Mouse (Mus musculus): ENCODE measurements around the gene Mapk12. TPM values are rescaled to one million over a fixed set of nuclear protein-coding genes. Genes with fewer than 3 reads are reported as not detected.
A peak's percentile ranks its signal among the peaks of the same experiment; 100 is the strongest.

Mapk12 gene
- polyA plus RNA-seq, 1 experiment from 2014 or later, result 11.4 TPM

DNA sequence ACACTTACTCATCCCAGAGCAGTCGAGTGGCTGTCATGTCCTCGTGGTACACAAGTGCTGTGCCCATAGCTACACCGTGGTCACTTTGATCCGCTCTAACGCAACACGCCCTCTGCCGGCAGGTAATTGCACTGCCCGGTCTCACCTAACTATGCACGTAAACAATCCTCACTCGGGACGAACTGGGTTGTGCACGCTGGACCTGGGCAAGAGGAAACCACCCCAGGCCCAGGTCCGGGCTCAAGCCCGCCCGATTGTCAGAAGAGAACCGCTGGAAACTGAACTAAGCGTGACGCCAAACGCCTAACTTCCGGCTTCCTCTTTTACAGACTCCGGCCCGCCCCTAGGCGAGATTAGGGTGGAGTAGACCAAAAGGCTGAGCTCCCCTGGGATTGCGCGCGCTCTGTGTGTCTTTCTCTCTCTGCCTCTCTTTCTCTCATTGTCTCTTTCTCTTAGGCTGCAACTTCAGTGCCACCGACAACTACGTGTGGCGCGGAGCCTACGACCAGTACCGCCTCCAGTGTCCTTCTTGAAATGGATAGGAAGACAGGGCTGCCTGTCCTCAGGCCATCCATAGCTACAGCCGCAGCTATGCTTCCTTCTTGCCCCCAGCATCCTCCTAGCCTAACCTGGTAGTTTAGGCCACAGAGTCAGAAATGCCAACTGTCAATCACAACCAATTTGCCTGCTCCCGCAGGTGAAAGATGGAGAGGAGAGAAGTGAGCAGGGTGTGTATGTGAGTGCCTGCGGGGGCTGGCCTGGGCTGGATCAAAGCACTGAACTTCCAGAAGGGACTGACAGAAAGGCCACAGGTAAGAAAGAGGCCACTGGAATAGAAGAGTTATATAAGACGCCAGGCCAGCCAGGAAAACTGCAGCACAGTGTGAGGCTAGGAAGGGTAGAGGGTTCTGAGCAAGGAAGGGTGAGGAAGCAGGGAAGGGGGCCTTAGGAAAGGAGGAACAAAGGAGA, 11.8 kb downstream of the Mapk12 start, which contains the start of gene Hdac10:
TSS of gene Hdac10 (minus strand) at position 319 of the 969 bp plus-strand sequence.
- H3K27me3 ChIP-seq, result no peaks in the 10 kb centered on the region
- no peaks in the 10 kb centered on the region for H3K9me3 ChIP-seq (replicated peaks)
- peaks cover 9% of the 10 kb centered on the region; the same call in 1 of the 2 replicates for H3K36me3 ChIP-seq
- H3K4me3 ChIP-seq, result peak within 1 kb of the TSS; percentile 52
- 3% methylated on average over 36 of the region's 36 CpGs for WGBS
- peaks cover 21% of the 10 kb centered on the region for H3K4me1 ChIP-seq
- H3K4me2 ChIP-seq (replicated peaks), result peak within 1 kb of the TSS; percentile 78
- H3K27ac ChIP-seq, result peak within 1 kb of the TSS; percentile 67
- H3K9ac ChIP-seq, result peak within 1 kb of the TSS; percentile 74
- ATAC-seq (ENCODE audit: low FRiP score), result peak; percentile 83

GRCm38 (mm10) chr15:89127364-89127940, 13.1 kb downstream of the Mapk12 start:
- Histone ChIP-seq H3K4me2 (replicated peaks) (peak overlapping the region; percentile 78), H3K4me3 (peak overlapping the region; percentile 52), H3K4me1 (peaks cover 26% of the 10 kb centered on the region), H3K27me3 (no peaks in the 10 kb centered on the region), H3K27ac (no peak overlapping the region), H3K9me3 (replicated peaks) (no peaks in the 10 kb centered on the region), H3K36me3 (peaks cover 9% of the 10 kb centered on the region; the same call in 1 of the 2 replicates), H3K9ac (peak overlapping the region; percentile 74)
- WGBS, result 91% methylated on average over 8 of the region's 8 CpGs
- ATAC-seq (ENCODE audit: low FRiP score), result no peak

DNA sequence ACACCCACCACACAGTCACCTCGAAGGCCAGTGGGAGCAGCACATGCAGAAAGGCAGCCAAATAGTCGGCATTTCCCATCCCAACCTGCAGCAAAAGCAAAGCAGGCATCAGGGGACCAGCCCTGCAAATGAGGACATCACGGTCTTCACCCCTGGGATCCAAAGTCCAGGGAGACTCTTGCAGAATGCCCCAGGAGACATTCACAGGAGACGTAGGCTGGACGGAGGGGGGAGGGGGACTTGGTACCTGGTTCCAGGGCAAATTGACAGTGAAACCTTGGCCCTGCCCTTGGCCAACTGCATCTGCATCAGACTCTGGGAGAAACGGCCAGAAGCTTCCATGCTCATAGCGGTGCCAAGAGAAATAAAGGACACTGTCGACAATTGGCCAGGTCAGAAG, 13.9 kb downstream of the Mapk12 start:
- ATAC-seq (ENCODE audit: low FRiP score), result no peak
- H3K4me2 ChIP-seq (replicated peaks), result no peak overlapping the region
- H3K27ac ChIP-seq, result no peak overlapping the region
- H3K36me3 ChIP-seq, result peaks cover 9% of the 10 kb centered on the region; the same call in 1 of the 2 replicates
- H3K4me1 ChIP-seq, result peaks cover 34% of the 10 kb centered on the region
- H3K4me3 ChIP-seq, result no peak overlapping the region
- H3K27me3 ChIP-seq, result no peaks in the 10 kb centered on the region
- 91% methylated on average over 8 of the region's 8 CpGs for WGBS
- H3K9me3 ChIP-seq (replicated peaks), result no peaks in the 10 kb centered on the region
- no peak overlapping the region for H3K9ac ChIP-seq

DNA sequence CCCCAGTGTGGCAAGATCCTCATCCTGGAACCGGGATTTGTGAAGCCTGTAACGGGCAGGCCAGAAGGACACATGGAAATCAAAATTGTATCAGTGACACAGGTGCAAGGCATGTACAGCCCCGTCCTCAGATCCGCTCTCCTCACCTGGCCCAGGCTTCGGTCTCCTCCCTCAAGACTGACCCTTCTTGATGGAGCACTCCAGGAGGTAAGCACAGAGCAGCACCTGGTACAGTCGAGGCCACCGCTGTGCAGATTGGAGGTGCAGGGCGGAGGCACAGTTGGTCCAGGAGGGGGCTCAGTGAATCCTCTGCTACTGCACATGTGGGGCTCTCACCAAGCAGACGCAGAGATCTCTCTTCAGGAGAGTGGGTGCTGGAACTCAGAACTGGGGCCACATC, 15.2 kb downstream of the Mapk12 start:
- ATAC-seq (ENCODE audit: low FRiP score), result no peak
- Histone ChIP-seq H3K4me2 (replicated peaks) (no peak overlapping the region), H3K9me3 (replicated peaks) (no peaks in the 10 kb centered on the region), H3K4me1 (peaks cover 46% of the 10 kb centered on the region), H3K27me3 (no peaks in the 10 kb centered on the region), H3K36me3 (peaks cover 9% of the 10 kb centered on the region; the same call in 1 of the 2 replicates), H3K27ac (no peak overlapping the region), H3K9ac (no peak overlapping the region), H3K4me3 (no peak overlapping the region)
- 96% methylated on average over 9 of the region's 9 CpGs for WGBS

GRCm38 (mm10) chr15:89124312-89124711, 16.2 kb downstream of the Mapk12 start:
- Histone ChIP-seq H3K27me3 (no peaks in the 10 kb centered on the region), H3K4me1 (peaks cover 51% of the 10 kb centered on the region), H3K4me2 (replicated peaks) (peak overlapping the region; percentile 95; the same call in 1 of the 2 replicates), H3K9ac (no peak overlapping the region), H3K9me3 (replicated peaks) (no peaks in the 10 kb centered on the region), H3K36me3 (peaks cover 14% of the 10 kb centered on the region; the same call in 1 of the 2 replicates), H3K4me3 (no peak overlapping the region), H3K27ac (no peak overlapping the region)
- WGBS, result 95% methylated on average over 3 of the region's 3 CpGs
- no peak for ATAC-seq (ENCODE audit: low FRiP score)

DNA sequence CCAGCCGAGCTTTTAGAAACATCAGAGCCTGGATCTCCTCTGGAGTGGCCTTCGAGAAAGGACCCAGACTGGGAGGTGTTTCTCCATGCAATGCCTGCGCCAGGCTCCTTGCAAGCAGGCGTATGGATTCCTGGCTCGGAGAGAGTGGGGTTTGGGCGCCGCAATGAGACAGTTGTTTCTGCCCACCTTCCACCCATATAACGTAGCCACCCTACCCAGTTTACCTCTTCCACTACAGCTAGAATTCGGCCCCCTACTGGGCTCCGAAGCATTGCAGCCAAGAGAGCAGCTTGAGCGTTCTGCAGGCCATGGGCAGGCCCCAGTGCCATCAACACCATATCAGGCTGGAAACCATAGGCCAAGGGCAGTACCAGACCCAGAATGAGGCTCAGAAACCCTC, 16.9 kb downstream of the Mapk12 start:
- Histone ChIP-seq H3K36me3 (peaks cover 14% of the 10 kb centered on the region; the same call in 1 of the 2 replicates), H3K4me1 (peaks cover 47% of the 10 kb centered on the region), H3K27me3 (no peaks in the 10 kb centered on the region), H3K27ac (peak overlapping the region; percentile 83), H3K9ac (peak overlapping the region; percentile 82), H3K4me3 (peak overlapping the region; percentile 91), H3K4me2 (replicated peaks) (peak overlapping the region; percentile 95), H3K9me3 (replicated peaks) (no peaks in the 10 kb centered on the region)
- peak; percentile 21; the same call in 1 of the 2 replicates for ATAC-seq (ENCODE audit: low FRiP score)
- 38% methylated on average over 11 of the region's 11 CpGs for WGBS

DNA sequence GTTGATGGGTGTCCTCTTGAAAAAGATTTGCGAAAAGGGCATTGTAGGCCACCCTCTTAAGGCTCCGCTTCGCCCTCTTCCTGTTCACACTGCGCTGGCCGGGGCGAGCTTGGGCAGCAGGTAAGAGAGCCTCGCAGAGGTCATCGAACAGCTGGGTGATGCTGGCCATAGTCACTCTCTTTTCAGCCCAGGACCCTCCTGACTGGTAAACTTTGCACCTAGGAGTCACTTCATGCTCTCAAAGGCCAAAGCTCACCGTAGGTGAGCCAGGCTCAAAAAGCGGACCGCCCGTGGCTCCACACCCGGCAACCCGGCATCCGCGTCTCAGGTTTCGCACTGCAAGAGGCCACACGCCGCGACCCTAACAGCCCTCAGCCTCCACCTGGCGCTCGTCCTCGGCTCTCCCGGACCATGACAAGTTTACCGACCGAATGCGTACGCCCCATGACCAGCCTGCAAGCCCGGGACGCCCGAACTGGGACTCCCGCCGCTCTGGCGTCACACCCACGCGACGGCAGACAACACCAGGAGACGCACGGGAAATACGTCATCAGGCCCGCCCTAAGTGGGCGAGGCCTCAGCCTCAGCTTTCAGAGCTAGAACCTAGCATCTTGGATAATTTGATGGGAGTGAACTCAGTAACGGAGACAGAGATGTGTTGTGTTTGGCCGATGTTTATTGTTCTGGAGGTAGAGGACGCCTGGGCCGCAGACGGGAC, 17.7 kb downstream of the Mapk12 start, which contains the start of gene Tubgcp6:
TSS of gene Tubgcp6 (minus strand) at position 464 of the 718 bp plus-strand sequence.
- Histone ChIP-seq H3K9ac (peak within 1 kb of the TSS; percentile 82), H3K4me2 (replicated peaks) (peak within 1 kb of the TSS; percentile 95), H3K4me1 (peaks cover 43% of the 10 kb centered on the region), H3K4me3 (peak within 1 kb of the TSS; percentile 91), H3K27ac (peak within 1 kb of the TSS; percentile 83), H3K27me3 (no peaks in the 10 kb centered on the region), H3K36me3 (peaks cover 15% of the 10 kb centered on the region; the same call in 1 of the 2 replicates), H3K9me3 (replicated peaks) (no peaks in the 10 kb centered on the region)
- peak; percentile 80 for ATAC-seq (ENCODE audit: low FRiP score)
- under 1% methylated on average over 47 of the region's 47 CpGs for WGBS

- no peaks in the 10 kb centered on the region for H3K27me3 ChIP-seq
- no peaks in the 10 kb centered on the region for H3K9me3 ChIP-seq (replicated peaks)
- no peak overlapping the region for H3K27ac ChIP-seq
- H3K9ac ChIP-seq, result no peak overlapping the region
- peaks cover 27% of the 10 kb centered on the region for H3K4me1 ChIP-seq
- peaks cover 36% of the 10 kb centered on the region for H3K36me3 ChIP-seq
- H3K4me2 ChIP-seq (replicated peaks), result no peak overlapping the region
- H3K4me3 ChIP-seq, result no peak overlapping the region
- no peak for ATAC-seq (ENCODE audit: low FRiP score)
These were observed 22.5 kb downstream of the Mapk12 start for GRCm38 (mm10) chr15:89118007-89118406.

- H3K27me3 ChIP-seq, result no peaks in the 10 kb centered on the region
- no peak for ATAC-seq (ENCODE audit: low FRiP score)
- H3K4me2 ChIP-seq (replicated peaks), result no peak overlapping the region
- no peak overlapping the region for H3K27ac ChIP-seq
- WGBS, result 84% methylated on average over 9 of the region's 9 CpGs
- no peaks in the 10 kb centered on the region for H3K9me3 ChIP-seq (replicated peaks)
- no peaks in the 10 kb centered on the region for H3K4me1 ChIP-seq
- H3K9ac ChIP-seq, result no peak overlapping the region
- H3K36me3 ChIP-seq, result peaks cover 89% of the 10 kb centered on the region
- H3K4me3 ChIP-seq, result no peak overlapping the region
These were observed 30.4 kb downstream of the Mapk12 start for GRCm38 (mm10) chr15:89110147-89110546.

- 92% methylated on average over 1 of the region's 1 CpGs for WGBS
- ATAC-seq (ENCODE audit: low FRiP score), result no peak
These were observed 33.5 kb downstream of the Mapk12 start for GRCm38 (mm10) chr15:89106976-89107375.

GRCm38 (mm10) chr15:89106073-89106472, 34.4 kb downstream of the Mapk12 start:
- ATAC-seq (ENCODE audit: low FRiP score), result no peak
- no peaks in the 10 kb centered on the region for H3K9me3 ChIP-seq (replicated peaks)
- no peak overlapping the region for H3K9ac ChIP-seq
- no peak overlapping the region for H3K4me2 ChIP-seq (replicated peaks)
- 94% methylated on average over 13 of the region's 13 CpGs for WGBS
- peaks cover 99% of the 10 kb centered on the region for H3K36me3 ChIP-seq
- no peak overlapping the region for H3K27ac ChIP-seq
- H3K4me1 ChIP-seq, result no peaks in the 10 kb centered on the region
- H3K27me3 ChIP-seq, result no peaks in the 10 kb centered on the region
- H3K4me3 ChIP-seq, result no peak overlapping the region

More at GRCm38 (mm10) chr15:89106976-89107375, 33.5 kb downstream of the Mapk12 start:
- no peak overlapping the region for H3K4me2 ChIP-seq (replicated peaks)
- H3K36me3 ChIP-seq, result peaks cover 98% of the 10 kb centered on the region
- H3K27ac ChIP-seq, result no peak overlapping the region
- H3K4me1 ChIP-seq, result no peaks in the 10 kb centered on the region
- no peak overlapping the region for H3K9ac ChIP-seq
- no peaks in the 10 kb centered on the region for H3K9me3 ChIP-seq (replicated peaks)
- H3K27me3 ChIP-seq, result no peaks in the 10 kb centered on the region
- no peak overlapping the region for H3K4me3 ChIP-seq

- H3K9me3 ChIP-seq (replicated peaks), result no peaks in the 10 kb centered on the region
- H3K4me3 ChIP-seq, result no peak overlapping the region
- H3K27me3 ChIP-seq, result no peaks in the 10 kb centered on the region
- no peak for ATAC-seq (ENCODE audit: low FRiP score)
- peaks cover 99% of the 10 kb centered on the region for H3K36me3 ChIP-seq
- no peaks in the 10 kb centered on the region for H3K4me1 ChIP-seq
- WGBS, result 97% methylated on average over 8 of the region's 8 CpGs
- no peak overlapping the region for H3K27ac ChIP-seq
- H3K9ac ChIP-seq, result no peak overlapping the region
- no peak overlapping the region for H3K4me2 ChIP-seq (replicated peaks)
These were observed 36.1 kb downstream of the Mapk12 start for GRCm38 (mm10) chr15:89104425-89104824.

Measured in hindbrain, embryonic 12.5 days (tissue).